Mouse (Mus musculus) bone marrow, adult 2 months (tissue): ENCODE measurements around the gene Svs3a. TPM values are rescaled to one million over a fixed set of nuclear protein-coding genes. Genes with fewer than 3 reads are reported as not detected.
"Not testable (repeated sequence)": the region's sequence is repeated elsewhere in the genome, so short reads cannot be mapped to it uniquely, and the experiment has no call there.

Source experiments
- H3K27ac ChIP-seq: fragments of 200-500 bp; 2 replicates; pipeline ENCODE4 v1.5.1; 2012; ENCODE audit warnings: low read depth, mild to moderate bottlenecking, control low read depth, inconsistent platforms, low read length; ENCODE audit not compliant: control insufficient read depth, poor library complexity, insufficient read depth
- H3K4me1 ChIP-seq: fragments of 200-500 bp; 2 replicates; pipeline ENCODE4 v1.6.1; 2011; ENCODE audit warnings: low read length; ENCODE audit not compliant: control insufficient read depth, insufficient read depth
- H3K4me3 ChIP-seq: fragments of 200-500 bp; replicated peaks from 2 replicates; pipeline ENCODE3; 2011; ENCODE audit warnings: mild to moderate bottlenecking, low read depth, low read length, control low read depth; ENCODE audit not compliant: control insufficient read depth
- CTCF ChIP-seq: fragments of 200-500 bp; IDR thresholded peaks from 2 replicates; pipeline ENCODE4 v1.5.1; 2011; ENCODE audit warnings: low read length, control low read depth; ENCODE audit not compliant: control insufficient read depth, insufficient read depth
- POLR2A ChIP-seq: fragments of 200-500 bp; IDR thresholded peaks from 2 replicates; pipeline ENCODE4 v1.6.1; 2011; ENCODE audit warnings: low read depth, mild to moderate bottlenecking, control low read depth, low read length, borderline replicate concordance; ENCODE audit not compliant: control insufficient read depth
- WGBS: fragments of 180-500 bp; shearing (Covaris S2); methylation state at CpG from one replicate; pipeline ENCODE4 v1.1.7; 2018; 5-methylcytosine and 5-hydroxymethylcytosine counted together
- polyA plus RNA-seq: library from polyadenylated mRNA; stranded (reverse); fragments of >200 nt; gene quantifications from 2 replicates; pipeline ENCODE4 v1.2.4, GENCODE M21; 2011; ENCODE audit warnings: low replicate concordance; ENCODE audit not compliant: missing spikeins, insufficient read depth, insufficient read length

Gene Svs3a
- polyA plus RNA-seq = not detected in 2 replicates

DNA sequence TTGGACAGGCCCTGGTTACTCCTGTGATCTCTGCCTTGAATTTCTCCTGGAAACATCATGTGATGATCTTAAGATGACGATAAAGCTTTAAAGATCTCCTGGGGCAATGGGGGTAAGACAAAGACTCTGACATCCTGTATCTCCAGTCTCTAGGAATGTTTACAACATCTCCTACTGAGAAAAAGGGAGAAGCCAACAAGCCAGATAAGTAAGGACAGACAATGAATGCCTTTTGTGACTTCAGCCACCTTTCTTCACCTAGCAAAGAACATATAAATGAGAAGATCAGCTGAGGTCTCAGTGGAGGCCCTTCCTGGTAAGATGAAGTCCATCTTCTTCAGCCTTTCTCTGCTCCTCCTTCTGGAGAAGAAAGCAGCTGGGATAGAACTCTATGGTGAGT lies at the start of gene Svs3a:
Gene Svs3a, plus strand, starts transcription at position 301 of the 400 bp plus-strand sequence.
- 68% methylated on average over 1 of the region's 1 CpGs for WGBS
- not testable (repeated sequence) for H3K4me3 ChIP-seq, H3K4me1 ChIP-seq, H3K27ac ChIP-seq

GRCm38 (mm10) chr2:164256540-164256939 lies 32.5 kb upstream of the Svs3a start, which contains the start of gene Svs3b:
Svs3b (minus strand) TSS chr2:164256640.
- WGBS = 76% methylated on average over 1 of the region's 1 CpGs
- not testable (repeated sequence) for H3K27ac ChIP-seq, H3K4me1 ChIP-seq, H3K4me3 ChIP-seq

- WGBS = 75% methylated on average over 4 of the region's 4 CpGs
Observed at GRCm38 (mm10) chr2:164278359-164278758, 10.7 kb upstream of the Svs3a start, which contains the start of gene Svs4. Svs4 (minus strand) TSS chr2:164278459.

DNA sequence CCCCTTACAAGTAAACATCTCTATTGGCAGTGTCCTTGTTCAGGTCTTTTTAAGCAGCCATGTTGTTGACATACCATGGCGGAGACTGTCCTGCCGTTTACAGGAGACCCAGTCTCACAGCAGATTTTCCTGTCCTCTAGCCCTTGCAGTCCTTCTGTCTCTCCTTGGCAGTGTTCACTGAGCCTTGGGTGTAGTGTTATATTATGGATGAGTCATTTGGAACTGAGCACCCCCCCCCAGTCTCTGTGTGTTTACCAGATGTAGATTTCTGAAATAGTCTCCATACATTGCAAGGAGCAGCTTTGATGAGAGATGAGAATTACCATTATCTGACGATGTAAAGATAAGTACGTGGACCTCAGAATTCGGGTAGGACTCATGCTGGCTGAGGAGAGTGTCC lies 23.5 kb downstream of the Svs3a start:
- WGBS = 80% methylated on average over 5 of the region's 5 CpGs
- Histone ChIP-seq H3K4me3 (no peak overlapping the region), H3K4me1 (no peaks in the 10 kb centered on the region), H3K27ac (no peak overlapping the region)
- TF ChIP-seq POLR2A = no peak
- TF ChIP-seq CTCF = no peak

More at GRCm38 (mm10) chr2:164278359-164278758, 10.7 kb upstream of the Svs3a start, which contains the start of gene Svs4:
- Histone ChIP-seq H3K27ac (no peak within 1 kb of the TSS), H3K4me3 (no peak within 1 kb of the TSS), H3K4me1 (no peaks in the 10 kb centered on the region)
- TF ChIP-seq CTCF = no peak
- TF ChIP-seq POLR2A = no peak

GRCm38 (mm10) chr2:164315460-164315859 lies 26.4 kb downstream of the Svs3a start:
- not testable (repeated sequence) for H3K4me3 ChIP-seq, H3K27ac ChIP-seq

DNA sequence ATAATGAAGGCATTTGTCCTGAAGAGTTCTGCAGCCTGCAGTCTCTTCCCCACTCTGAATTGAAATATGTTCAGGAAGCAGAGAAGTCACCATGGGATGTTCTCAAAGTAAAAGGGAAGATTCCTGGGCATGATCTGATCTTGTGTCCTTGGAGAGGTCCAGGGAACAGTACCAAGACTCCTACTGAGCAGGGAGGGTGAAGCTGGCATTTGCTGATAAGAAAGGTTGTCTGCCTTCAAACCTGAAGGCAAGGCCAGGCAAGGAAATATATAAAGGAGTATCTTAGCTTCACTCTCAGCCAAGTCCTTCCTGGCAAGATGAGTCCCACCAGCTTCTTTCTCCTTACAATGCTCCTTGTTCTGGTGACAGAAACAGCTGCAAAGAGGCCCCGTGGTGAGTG lies 27.4 kb downstream of the Svs3a start, which contains the start of gene Svs6:
Gene Svs6, plus strand, starts transcription at position 301 of the 400 bp plus-strand sequence.
- 70% methylated on average over 1 of the region's 1 CpGs for WGBS
- H3K4me3 ChIP-seq = not testable (repeated sequence)

More at GRCm38 (mm10) chr2:164315460-164315859, 26.4 kb downstream of the Svs3a start:
- not testable (repeated sequence) for H3K4me1 ChIP-seq

GRCm38 (mm10) chr2:164320983-164321382 lies 31.9 kb downstream of the Svs3a start:
- Histone ChIP-seq H3K27ac (no peak overlapping the region), H3K4me1 (no peaks in the 10 kb centered on the region), H3K4me3 (no peak overlapping the region)
- WGBS = 76% methylated on average over 6 of the region's 6 CpGs
- TF ChIP-seq CTCF (no peak), POLR2A (no peak)

More for the DNA sequence above, 27.4 kb downstream of the Svs3a start, which contains the start of gene Svs6:
- not testable (repeated sequence) for H3K27ac ChIP-seq, H3K4me1 ChIP-seq

DNA sequence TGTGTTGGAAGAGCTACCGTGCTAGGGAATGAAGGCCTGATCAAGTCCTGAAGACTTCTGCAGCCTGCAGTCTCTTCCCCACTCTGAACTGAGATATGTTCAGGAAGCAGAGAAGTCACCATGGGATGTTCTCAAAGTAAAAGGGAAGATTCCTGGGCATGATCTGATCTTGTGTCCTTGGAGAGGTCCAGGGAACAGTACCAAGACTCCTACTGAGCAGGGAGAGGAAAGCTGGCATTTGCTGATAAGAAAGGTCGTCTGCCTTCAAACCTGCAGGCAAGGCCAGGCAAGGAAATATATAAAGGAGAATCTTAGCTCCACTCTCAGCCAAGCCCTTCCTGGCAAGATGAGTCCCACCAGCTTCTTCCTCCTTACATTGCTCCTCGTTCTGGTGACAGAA lies 43.4 kb downstream of the Svs3a start, which contains the start of gene Svs5:
Gene Svs5, plus strand, starts transcription at position 301 of the 400 bp plus-strand sequence.
- not testable (repeated sequence) for H3K4me1 ChIP-seq, H3K27ac ChIP-seq, H3K4me3 ChIP-seq
- WGBS = 40% methylated on average over 3 of the region's 3 CpGs

Other genes with a start within 250 kb of the Svs3a start
- gene Stk4, start 218.9 kb upstream of the Svs3a start, polyA plus RNA-seq = 27.5 and 28.7 TPM in 2 replicates
- gene Tomm34, start 218.1 kb upstream of the Svs3a start, polyA plus RNA-seq = 34.6 and 50.9 TPM in 2 replicates
- not detected in 2 replicates for gene Kcns1, start 118.2 kb upstream of the Svs3a start, polyA plus RNA-seq
- not detected in 2 replicates for gene Wfdc5, start 106.5 kb upstream of the Svs3a start, polyA plus RNA-seq
- not detected in 2 replicates for gene Wfdc12, start 98.7 kb upstream of the Svs3a start, polyA plus RNA-seq
- not detected in 2 replicates for gene Wfdc15a, start 89.1 kb upstream of the Svs3a start, polyA plus RNA-seq
- 3.2 TPM in 1 of 2 replicates, not detected in the other for gene Wfdc15b, start 67.6 kb upstream of the Svs3a start, polyA plus RNA-seq
- not detected in 2 replicates for gene Svs2, start 50.8 kb upstream of the Svs3a start, polyA plus RNA-seq
- not detected in 2 replicates for gene Svs3b, start 32.6 kb upstream of the Svs3a start, polyA plus RNA-seq
- not detected in 2 replicates for gene Svs4, start 10.8 kb upstream of the Svs3a start, polyA plus RNA-seq
- gene Svs6, start 27.5 kb downstream of the Svs3a start, polyA plus RNA-seq = not detected in 2 replicates
- not detected in 2 replicates for gene Svs5, start 43.5 kb downstream of the Svs3a start, polyA plus RNA-seq
- gene Slpi, start 99.8 kb downstream of the Svs3a start, polyA plus RNA-seq = 48.8 and 108 TPM in 2 replicates
- gene Rbpjl, start 113.9 kb downstream of the Svs3a start, polyA plus RNA-seq = not detected in 2 replicates
- 0.86 and 1.2 TPM in 2 replicates for gene Matn4, start 115.9 kb downstream of the Svs3a start, polyA plus RNA-seq
- 12.6 and 22.1 TPM in 2 replicates for gene Sdc4, start 154.6 kb downstream of the Svs3a start, polyA plus RNA-seq
- gene Sys1, start 167.7 kb downstream of the Svs3a start, polyA plus RNA-seq = 10.1 and 26.7 TPM in 2 replicates
- gene Gm20458, start 171.7 kb downstream of the Svs3a start, polyA plus RNA-seq = not detected in 2 replicates
- not detected in 2 replicates for gene Trp53tg5, start 184.5 kb downstream of the Svs3a start, polyA plus RNA-seq
- 7.5 and 8.1 TPM in 2 replicates for gene Dbndd2, start 196.8 kb downstream of the Svs3a start, polyA plus RNA-seq
- 27.8 and 39.1 TPM in 2 replicates for gene Pigt, start 208.3 kb downstream of the Svs3a start, polyA plus RNA-seq